Mouse (Mus musculus) retina, postnatal 1 day (tissue): ENCODE results near the gene Zc3h4.

Experiments
- DNase-seq: peaks from one replicate; pipeline ENCODE4 v3.0.0-alpha.2; 2012

The Zc3h4 gene

GRCm38 (mm10) chr7:16401991-16402431 lies 1.3 kb downstream of the Zc3h4 start:
- DNase-seq, result peak; percentile 55

- DNase-seq, result peak; percentile 37
These were observed 1.7 kb downstream of the Zc3h4 start for GRCm38 (mm10) chr7:16402449-16402848.

- DNase-seq, result peak; percentile 33
These were observed 2.5 kb downstream of the Zc3h4 start for GRCm38 (mm10) chr7:16402968-16403948.

GRCm38 (mm10) chr7:16404315-16405072 lies 3.8 kb downstream of the Zc3h4 start:
- no peak for DNase-seq

- DNase-seq, result no peak
These were observed 4.4 kb downstream of the Zc3h4 start for GRCm38 (mm10) chr7:16405073-16405455.

GRCm38 (mm10) chr7:16405516-16406351 lies 5.0 kb downstream of the Zc3h4 start:
- DNase-seq, result no peak

- no peak for DNase-seq
These were observed 6.3 kb downstream of the Zc3h4 start for GRCm38 (mm10) chr7:16406978-16407377.

GRCm38 (mm10) chr7:16411100-16411499 lies 10.4 kb downstream of the Zc3h4 start:
- DNase-seq, result no peak

- no peak for DNase-seq
These were observed 11.6 kb downstream of the Zc3h4 start for GRCm38 (mm10) chr7:16412220-16412896.

- peak; percentile 88 for DNase-seq
These were observed 12.2 kb downstream of the Zc3h4 start for GRCm38 (mm10) chr7:16412930-16413329.

GRCm38 (mm10) chr7:16415426-16415825 lies 14.7 kb downstream of the Zc3h4 start:
- no peak for DNase-seq

- DNase-seq, result no peak
These were observed 16.5 kb downstream of the Zc3h4 start for GRCm38 (mm10) chr7:16417141-16417771.

GRCm38 (mm10) chr7:16418713-16419112 lies 18.0 kb downstream of the Zc3h4 start:
- no peak for DNase-seq

GRCm38 (mm10) chr7:16420493-16421118 lies 19.9 kb downstream of the Zc3h4 start:
- DNase-seq, result no peak

GRCm38 (mm10) chr7:16422222-16422856 lies 21.6 kb downstream of the Zc3h4 start:
- DNase-seq, result no peak

- no peak for DNase-seq
These were observed 23.0 kb downstream of the Zc3h4 start for GRCm38 (mm10) chr7:16423731-16424130.

GRCm38 (mm10) chr7:16425721-16426120 lies 25.0 kb downstream of the Zc3h4 start:
- DNase-seq, result no peak

GRCm38 (mm10) chr7:16426129-16426729 lies 25.5 kb downstream of the Zc3h4 start:
- peak; percentile 82 for DNase-seq

- DNase-seq, result no peak
These were observed 32.8 kb downstream of the Zc3h4 start for GRCm38 (mm10) chr7:16433352-16433971.

GRCm38 (mm10) chr7:16435088-16435487 lies 34.4 kb downstream of the Zc3h4 start:
- DNase-seq, result no peak
